Mouse (Mus musculus): ENCODE measurements at regions not wholly inside any gene's neighbourhood (a gene's known extent, or its start where the extent isn't known, plus 50 kb on each side); places are given as distances from the start of the nearest gene placed in this dataset.

DNA sequence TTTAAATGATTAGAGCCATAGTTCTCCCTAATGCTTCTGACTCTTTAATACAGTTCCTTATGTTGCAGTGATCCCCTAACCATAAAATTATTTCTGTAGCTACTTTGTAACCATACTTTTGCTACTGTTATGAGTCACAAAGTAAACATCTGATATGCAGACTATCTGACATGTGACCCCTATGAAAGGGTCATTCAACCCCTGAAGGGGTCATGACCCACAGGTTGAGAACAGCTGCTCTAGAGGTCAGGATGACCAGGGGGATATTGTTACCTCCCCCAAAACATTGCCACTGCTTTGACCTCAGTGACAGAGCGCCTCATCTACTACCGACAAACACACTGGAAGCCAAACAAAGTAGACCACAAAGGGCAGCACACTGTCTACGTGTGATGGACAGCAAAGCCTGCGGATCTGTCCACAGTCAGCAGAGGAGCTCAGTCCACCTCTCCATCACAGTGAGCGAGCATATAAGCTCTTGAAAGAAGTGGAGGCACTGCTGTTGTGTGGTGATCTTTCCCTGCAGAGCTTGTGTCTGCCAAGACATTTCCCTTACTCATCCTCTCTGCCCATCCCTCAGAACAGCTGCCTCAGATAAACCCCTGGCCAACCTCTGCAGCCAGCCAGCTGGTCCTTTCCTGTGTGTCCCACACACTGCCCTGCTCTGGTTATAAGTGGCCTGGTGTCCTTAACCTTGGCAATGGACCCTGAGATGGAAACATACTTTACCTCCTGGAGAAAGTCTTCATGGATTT, 136.0 kb downstream of the Ets2 start:
- Histone ChIP-seq H3K4me3 (ENCODE audit: low read depth, low read length) (no peak overlapping the region), H3K27me3 (ENCODE audit: insufficient read depth, low read length) (peaks cover 14% of the 10 kb centered on the region), H3K9me3 (replicated peaks) (no peaks in the 10 kb centered on the region), H3K36me3 (replicated peaks) (no peaks in the 10 kb centered on the region), H3K4me1 (ENCODE audit: insufficient read depth, low read depth, low read length) (no peaks in the 10 kb centered on the region)
- no peak for DNase-seq (ENCODE audit: low spot score)
- no peak for ATAC-seq (ENCODE audit: extremely low read depth, insufficient number of reproducible peaks, low FRiP score, poor library complexity, severe bottlenecking)
- TF ChIP-seq TAL1 (conservative IDR thresholded peaks at IDR 0.05; ENCODE audit: low read depth, low read length) (no peak), POLR2AphosphoS5 (IDR thresholded peaks at IDR 0.05; ENCODE audit: insufficient replicate concordance, low read depth, low read length) (no peak), CTCF (IDR thresholded peaks at IDR 0.05; ENCODE audit: low read depth, low read length) (no peak), GATA1 (IDR thresholded peaks at IDR 0.05; ENCODE audit: borderline replicate concordance, low read length) (no peak), GATA2 (IDR thresholded peaks at IDR 0.05; ENCODE audit: borderline replicate concordance, low read depth, low read length) (no peak)

DNA sequence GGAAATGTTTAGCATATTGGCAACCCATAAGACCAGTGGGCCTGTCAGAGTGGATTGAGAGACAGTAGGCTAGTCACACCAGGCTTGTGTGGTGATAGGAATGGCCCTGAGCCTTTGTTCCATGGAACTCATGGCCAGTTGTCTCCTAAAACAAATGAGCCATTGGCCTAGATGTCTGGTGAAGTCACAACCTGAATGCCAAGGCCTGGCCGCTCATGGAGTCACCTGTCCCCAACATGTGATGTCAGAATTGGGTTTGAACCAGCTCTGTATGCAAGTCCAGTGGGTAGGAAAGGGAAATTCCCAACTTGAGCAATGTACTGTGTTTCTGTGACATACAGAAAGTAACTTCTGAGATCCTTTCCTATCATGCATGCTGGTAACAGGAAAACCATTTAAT, 134.1 kb downstream of the Ets2 start:
- H3K27me3 ChIP-seq (ENCODE audit: insufficient read depth, low read length) = peaks cover 26% of the 10 kb centered on the region
- DNase-seq (ENCODE audit: low spot score) (no peak), ATAC-seq (ENCODE audit: extremely low read depth, insufficient number of reproducible peaks, low FRiP score, poor library complexity, severe bottlenecking) (no peak)
- no peaks in the 10 kb centered on the region for H3K9me3 ChIP-seq (replicated peaks)
- no peak for TF ChIP-seq CTCF (IDR thresholded peaks at IDR 0.05; ENCODE audit: low read depth, low read length)
- TF ChIP-seq TAL1 (conservative IDR thresholded peaks at IDR 0.05; ENCODE audit: low read depth, low read length) = no peak
- no peak for TF ChIP-seq GATA2 (IDR thresholded peaks at IDR 0.05; ENCODE audit: borderline replicate concordance, low read depth, low read length)
- no peak for TF ChIP-seq GATA1 (IDR thresholded peaks at IDR 0.05; ENCODE audit: borderline replicate concordance, low read length)
- no peak for TF ChIP-seq POLR2AphosphoS5 (IDR thresholded peaks at IDR 0.05; ENCODE audit: insufficient replicate concordance, low read depth, low read length)
- H3K4me3 ChIP-seq (ENCODE audit: low read depth, low read length) = no peak overlapping the region
- no peaks in the 10 kb centered on the region for H3K36me3 ChIP-seq (replicated peaks)
- no peaks in the 10 kb centered on the region for H3K4me1 ChIP-seq (ENCODE audit: insufficient read depth, low read depth, low read length)

DNA sequence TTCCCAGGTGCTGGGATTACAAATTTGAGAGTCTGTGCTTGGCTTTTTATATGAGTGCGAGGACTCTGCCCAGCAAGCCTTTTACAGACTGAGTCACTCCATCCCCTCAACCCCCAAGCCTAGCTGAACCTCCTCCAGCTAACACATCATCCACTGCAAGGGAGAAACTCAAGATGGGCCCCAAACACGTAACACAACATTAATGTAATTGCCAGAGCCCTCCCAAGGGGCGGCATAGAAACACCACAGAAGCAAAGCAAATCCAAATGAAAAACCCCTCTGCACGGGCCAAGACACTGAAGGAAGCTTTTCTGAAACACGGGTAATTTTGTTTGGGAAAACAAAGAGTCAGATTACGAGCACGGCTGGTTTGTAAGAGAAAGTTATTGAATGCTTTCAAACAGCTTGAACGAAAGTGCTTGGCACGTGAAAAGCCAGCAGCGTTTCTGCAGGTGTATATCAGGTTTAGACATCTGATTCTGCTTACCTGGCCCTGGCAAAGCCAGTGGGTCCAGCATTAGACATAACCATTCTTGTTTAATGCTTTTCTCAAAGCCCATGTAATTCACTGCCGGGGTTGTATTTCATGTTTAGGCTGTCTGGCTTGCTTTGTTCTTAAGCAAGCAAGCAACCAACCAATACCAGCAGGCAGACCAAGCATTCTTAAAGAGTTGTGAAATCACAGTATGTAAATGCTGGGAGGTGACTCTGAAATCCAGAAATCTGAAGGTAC, 132.8 kb downstream of the Ets2 start:
- no peaks in the 10 kb centered on the region for H3K36me3 ChIP-seq (replicated peaks)
- ATAC-seq (ENCODE audit: extremely low read depth, insufficient number of reproducible peaks, low FRiP score, poor library complexity, severe bottlenecking) (no peak), DNase-seq (ENCODE audit: low spot score) (no peak)
- no peaks in the 10 kb centered on the region for H3K9me3 ChIP-seq (replicated peaks)
- H3K4me1 ChIP-seq (ENCODE audit: insufficient read depth, low read depth, low read length) = no peaks in the 10 kb centered on the region
- H3K4me3 ChIP-seq (ENCODE audit: low read depth, low read length) = no peak overlapping the region
- peaks cover 29% of the 10 kb centered on the region for H3K27me3 ChIP-seq (ENCODE audit: insufficient read depth, low read length)
- no peak for TF ChIP-seq GATA2 (IDR thresholded peaks at IDR 0.05; ENCODE audit: borderline replicate concordance, low read depth, low read length)
- TF ChIP-seq POLR2AphosphoS5 (IDR thresholded peaks at IDR 0.05; ENCODE audit: insufficient replicate concordance, low read depth, low read length) = no peak
- TF ChIP-seq CTCF (IDR thresholded peaks at IDR 0.05; ENCODE audit: low read depth, low read length) = no peak
- TF ChIP-seq GATA1 (IDR thresholded peaks at IDR 0.05; ENCODE audit: borderline replicate concordance, low read length) = no peak
- TF ChIP-seq TAL1 (conservative IDR thresholded peaks at IDR 0.05; ENCODE audit: low read depth, low read length) = no peak

DNA sequence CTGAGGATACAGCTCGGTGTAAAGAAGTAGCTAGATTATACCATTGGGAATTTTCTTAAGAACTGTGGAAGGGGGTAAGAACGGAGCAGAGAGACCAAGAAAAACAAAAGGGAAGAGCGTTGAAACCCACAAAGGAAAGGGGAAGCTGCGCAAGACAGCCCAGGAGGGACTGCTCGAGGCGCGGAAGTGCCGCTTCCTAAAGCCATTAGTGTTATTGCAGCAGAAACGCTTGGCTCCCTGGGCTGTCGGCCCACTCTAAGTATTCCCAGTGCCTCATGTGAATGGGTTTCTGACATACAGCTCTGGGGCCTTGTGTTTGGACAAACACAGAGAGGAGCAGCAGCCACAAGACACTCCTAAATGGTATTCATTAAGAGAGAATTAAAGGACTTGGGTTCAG, 131.6 kb downstream of the Ets2 start:
- TF ChIP-seq CTCF (IDR thresholded peaks at IDR 0.05; ENCODE audit: low read depth, low read length) = no peak
- H3K4me3 ChIP-seq (ENCODE audit: low read depth, low read length) = no peak overlapping the region
- H3K27me3 ChIP-seq (ENCODE audit: insufficient read depth, low read length) = peaks cover 31% of the 10 kb centered on the region
- H3K9me3 ChIP-seq (replicated peaks) = no peaks in the 10 kb centered on the region
- H3K36me3 ChIP-seq (replicated peaks) = no peaks in the 10 kb centered on the region
- H3K4me1 ChIP-seq (ENCODE audit: insufficient read depth, low read depth, low read length) = no peaks in the 10 kb centered on the region
- ATAC-seq (ENCODE audit: extremely low read depth, insufficient number of reproducible peaks, low FRiP score, poor library complexity, severe bottlenecking) = no peak
- DNase-seq (ENCODE audit: low spot score) = no peak

DNA sequence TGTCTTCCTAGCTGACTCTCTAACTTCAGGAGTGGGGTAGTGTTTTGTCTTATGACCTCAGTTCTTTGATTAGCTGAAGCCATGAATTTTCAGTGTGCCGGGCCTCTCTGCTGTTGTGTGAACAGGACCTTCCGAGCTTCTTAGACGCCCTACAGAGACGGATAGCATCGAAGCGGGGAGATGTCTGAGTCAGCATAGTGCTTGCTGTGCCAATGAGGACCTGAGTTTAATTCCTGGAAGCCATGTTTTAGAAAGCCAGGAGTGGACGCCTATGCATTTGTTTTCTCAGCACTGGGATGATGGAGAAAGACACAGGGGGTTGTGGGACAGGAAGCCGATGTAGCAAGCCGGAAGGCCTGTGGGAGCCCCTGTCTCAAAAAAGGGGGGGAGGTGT, 130.5 kb downstream of the Ets2 start:
- Histone ChIP-seq H3K4me1 (ENCODE audit: insufficient read depth, low read depth, low read length) (no peaks in the 10 kb centered on the region), H3K27me3 (ENCODE audit: insufficient read depth, low read length) (peaks cover 27% of the 10 kb centered on the region), H3K36me3 (replicated peaks) (no peaks in the 10 kb centered on the region), H3K9me3 (replicated peaks) (no peaks in the 10 kb centered on the region), H3K4me3 (ENCODE audit: low read depth, low read length) (no peak overlapping the region)
- ATAC-seq (ENCODE audit: extremely low read depth, insufficient number of reproducible peaks, low FRiP score, poor library complexity, severe bottlenecking) (no peak), DNase-seq (ENCODE audit: low spot score) (no peak)
- TF ChIP-seq POLR2AphosphoS5 (IDR thresholded peaks at IDR 0.05; ENCODE audit: insufficient replicate concordance, low read depth, low read length) = no peak

DNA sequence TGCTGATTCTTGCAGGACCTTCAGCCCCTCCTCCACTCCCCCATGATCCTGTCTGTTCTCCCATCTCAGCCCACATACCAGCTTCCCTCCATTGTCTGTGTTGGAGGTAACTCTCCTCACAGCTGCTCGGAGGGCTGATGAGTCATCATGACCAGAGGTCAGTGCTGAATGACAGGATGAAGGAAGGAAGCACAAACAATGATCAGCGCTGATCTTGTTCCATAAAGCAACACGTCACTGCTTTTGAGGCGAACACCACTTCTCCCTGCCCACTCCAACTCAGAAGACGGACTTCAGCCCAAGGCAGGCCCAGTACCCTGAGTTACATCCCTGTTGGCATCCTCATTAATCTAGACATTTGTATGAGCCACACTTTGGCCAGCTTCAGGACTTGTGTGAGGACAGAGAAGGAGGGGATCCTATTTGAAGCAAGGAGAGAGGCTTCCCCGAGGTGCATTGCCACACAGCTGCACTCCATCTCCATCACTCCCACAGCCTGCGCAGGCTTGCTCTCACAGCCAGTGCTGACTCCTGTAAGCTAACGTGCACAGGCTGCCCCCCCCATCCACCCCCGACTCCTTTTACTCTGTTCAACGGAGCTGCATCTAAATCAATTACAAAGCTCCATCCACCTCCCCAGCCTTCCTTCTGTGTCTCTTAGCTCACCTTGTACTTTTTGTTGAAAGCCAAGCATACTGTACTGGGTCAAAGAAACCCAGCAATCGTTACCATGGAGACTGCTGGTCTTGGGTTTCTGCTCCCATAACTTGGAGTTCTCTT, 129.9 kb downstream of the Ets2 start:
- no peaks in the 10 kb centered on the region for H3K36me3 ChIP-seq (replicated peaks)
- ATAC-seq (ENCODE audit: extremely low read depth, insufficient number of reproducible peaks, low FRiP score, poor library complexity, severe bottlenecking) (peak; percentile 79), DNase-seq (ENCODE audit: low spot score) (no peak)
- H3K4me3 ChIP-seq (ENCODE audit: low read depth, low read length) = no peak overlapping the region
- TF ChIP-seq CTCF (IDR thresholded peaks at IDR 0.05; ENCODE audit: low read depth, low read length) (no peak), TAL1 (conservative IDR thresholded peaks at IDR 0.05; ENCODE audit: low read depth, low read length) (no peak), POLR2AphosphoS5 (IDR thresholded peaks at IDR 0.05; ENCODE audit: insufficient replicate concordance, low read depth, low read length) (no peak), GATA2 (IDR thresholded peaks at IDR 0.05; ENCODE audit: borderline replicate concordance, low read depth, low read length) (no peak), GATA1 (IDR thresholded peaks at IDR 0.05; ENCODE audit: borderline replicate concordance, low read length) (no peak)
- H3K4me1 ChIP-seq (ENCODE audit: insufficient read depth, low read depth, low read length) = no peaks in the 10 kb centered on the region
- no peaks in the 10 kb centered on the region for H3K9me3 ChIP-seq (replicated peaks)
- peaks cover 26% of the 10 kb centered on the region for H3K27me3 ChIP-seq (ENCODE audit: insufficient read depth, low read length)

All from G1E (cell line).